Mouse (Mus musculus): ENCODE measurements around the gene Thap12.

Gene Thap12

GRCm38 (mm10) chr7:98760126-98760525 is 57.2 kb downstream of the Thap12 start:
- no peak for DNase-seq (ENCODE audit: low spot score)

GRCm38 (mm10) chr7:98763911-98764310 is 61.0 kb downstream of the Thap12 start:
- DNase-seq (ENCODE audit: low spot score): no peak

GRCm38 (mm10) chr7:98767261-98767660 is 64.4 kb downstream of the Thap12 start:
- DNase-seq (ENCODE audit: low spot score): no peak
